8 mouse cellular contexts compared by ENCODE assay signal in the genomic region with DNA sequence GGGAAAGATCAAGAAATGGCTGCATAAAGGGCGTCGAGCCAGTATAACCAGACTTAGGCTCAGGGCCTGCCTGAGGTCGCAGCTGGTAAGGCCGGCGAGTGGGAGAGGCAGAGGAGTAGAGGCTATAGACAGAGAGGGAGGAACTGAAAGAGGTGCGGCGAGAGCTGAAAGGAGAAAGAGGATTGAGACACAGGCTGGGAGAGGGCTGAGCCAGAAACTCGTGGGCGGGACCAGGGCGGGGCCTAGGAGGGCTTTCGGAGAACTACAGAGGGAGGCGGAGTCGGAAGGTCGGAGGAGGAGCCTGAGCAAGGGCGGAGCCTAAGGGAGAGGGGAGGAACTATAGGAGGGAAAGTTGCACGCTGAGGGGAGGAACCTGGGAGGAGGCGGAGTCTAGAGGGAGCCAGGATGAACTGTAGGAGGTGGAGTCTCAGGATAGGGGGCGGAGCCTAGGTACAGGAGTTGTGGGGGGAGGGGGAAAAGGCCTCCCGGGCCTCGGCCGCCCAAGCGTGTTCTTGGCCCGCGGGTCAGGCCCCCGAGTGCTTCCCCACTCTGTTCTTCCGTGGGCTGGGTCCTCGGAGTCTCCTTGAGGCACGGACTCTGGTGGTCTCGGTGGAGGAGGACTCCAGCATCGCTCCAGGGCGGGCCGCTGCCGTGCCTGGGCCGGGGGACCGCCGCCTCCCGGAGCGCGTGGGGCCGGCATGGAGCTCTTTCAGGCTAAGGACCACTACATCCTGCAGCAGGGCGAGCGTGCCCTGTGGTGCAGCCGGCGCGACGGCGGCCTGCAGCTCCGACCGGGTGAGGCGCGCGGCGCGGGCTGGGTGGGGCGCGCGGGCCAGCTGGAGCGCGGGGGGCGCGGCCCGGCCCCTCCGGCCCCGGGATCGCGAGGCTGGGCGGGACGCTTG. TPM values are rescaled to one million over a fixed set of nuclear protein-coding genes. Genes with fewer than 3 reads are reported as not detected.
DNase-seq lines count a peak whose midpoint lies in the region; ATAC-seq and TF ChIP-seq lines count a peak whose summit lies in the region.

TSS of gene Inpp5f (plus strand) at position 432 of the 902 bp plus-strand sequence.

- 3% methylated on average over 49 of the region's 68 CpGs for WGBS in hindbrain, postnatal 0 days

- no peaks in the 10 kb centered on the region for H3K4me1 ChIP-seq in hindbrain, postnatal 0 days (ENCODE audit: insufficient read depth, low read length)

- intact Hi-C loops in gastrocnemius, adult 2 months (cut with DNase I), result loop anchor here (5.0 kb wide), 2 partner anchors 49 to 89 kb away; partner anchors contain the start of gene Bag3
- intact Hi-C loops in left cerebral cortex, adult 2 months (cut with DNase I), result no loop called here

- H3K27me3 ChIP-seq in hindbrain, postnatal 0 days (ENCODE audit: insufficient read depth, low read length), result no peaks in the 10 kb centered on the region

- no peaks in the 10 kb centered on the region for H3K9me3 ChIP-seq in hindbrain, postnatal 0 days (ENCODE audit: low read length)

- no peaks in the 10 kb centered on the region for H3K36me3 ChIP-seq in hindbrain, postnatal 0 days (ENCODE audit: insufficient read depth, low read length)

- H3K4me3 ChIP-seq in gastrocnemius, adult 2 months, result peak within 1 kb of the TSS; percentile 96
- peak within 1 kb of the TSS; percentile 95 for H3K4me3 ChIP-seq in hindbrain, postnatal 0 days (ENCODE audit: low read length)
- peak within 1 kb of the TSS; percentile 83 for H3K4me3 ChIP-seq in left cerebral cortex, adult 2 months

- TF ChIP-seq CTCF in gastrocnemius, adult 2 months (IDR thresholded peaks at IDR 0.05), result no peak
- peak; percentile 20; the same call in 1 of the 2 replicates for TF ChIP-seq CTCF in hindbrain, postnatal 0 days (IDR thresholded peaks at IDR 0.05; ENCODE audit: low read depth)
- no peak for TF ChIP-seq CTCF in left cerebral cortex, adult 2 months (IDR thresholded peaks at IDR 0.05)

- peak; percentile 98 for DNase-seq in ZHBTc4 (ENCODE audit: low read depth, low spot score)
- DNase-seq in gastrocnemius, adult 2 months, result peak; percentile 99
- DNase-seq in hindbrain, postnatal 0 days (ENCODE audit: low spot score), result peak; percentile 98
- DNase-seq in left cerebral cortex, adult 2 months (ENCODE audit: extremely low spot score in 1 of 2, low spot score in 2 of 2), result peak; percentile 94 to 95
- peak; percentile 94 to 95 for DNase-seq in right cerebral cortex, adult 2 months (ENCODE audit: low spot score in 2 of 2)
- DNase-seq in urinary bladder, postnatal 14 days (ENCODE audit: low spot score), result peak; percentile 100

- ATAC-seq in common myeloid progenitor, adult 5-6 weeks (replicated peaks; ENCODE audit: low read depth, poor library complexity, severe bottlenecking), result peak; percentile 99
- ATAC-seq in hindbrain, postnatal 0 days, result peak; percentile 100
- ATAC-seq in megakaryocyte, adult 5-6 weeks (ENCODE audit: poor library complexity, severe bottlenecking), result peak; percentile 96

- peak within 1 kb of the TSS; percentile 86 for H3K4me2 ChIP-seq in hindbrain, postnatal 0 days (ENCODE audit: low read depth, low read length)

- peak within 1 kb of the TSS; percentile 94 for H3K27ac ChIP-seq in gastrocnemius, adult 2 months
- H3K27ac ChIP-seq in hindbrain, postnatal 0 days, result peak within 1 kb of the TSS; percentile 82
- peak within 1 kb of the TSS; percentile 90 for H3K27ac ChIP-seq in left cerebral cortex, adult 2 months

- peak within 1 kb of the TSS; percentile 89 for H3K9ac ChIP-seq in hindbrain, postnatal 0 days (replicated peaks; ENCODE audit: low read length)

RNA-seq across cellular contexts. Expression of gene Inpp5f, which starts in this region (rescaled TPM):
- 10.2 and 11.9 TPM in 2 replicates for total RNA-seq in common myeloid progenitor, adult 5-6 weeks (2017)
- 1 to 10 TPM; 2.8 to 3.1 TPM for total RNA-seq in gastrocnemius, adult 2 months (2021)
- 288 and 298 TPM in 2 replicates for total RNA-seq in hindbrain, postnatal 0 days (2014; rRNA removed)
- polyA plus RNA-seq in hindbrain, postnatal 0 days (2015; fragmentation: Nextera tagmentation; extraction: Ambion mirVana), result 385 and 417 TPM in 2 replicates
- 10 to 100 TPM; 89.8 to 98.9 TPM for total RNA-seq in left cerebral cortex, adult 2 months (2021)
- 36.6 and 44.5 TPM in 2 replicates for total RNA-seq in megakaryocyte, adult 5-6 weeks (2015)
- total RNA-seq in megakaryocyte, adult 5-6 weeks (2017), result 37.3 and 38.9 TPM in 2 replicates

Comparison
In these comparisons a context has a peak if more than half of its experiments do, and no peak if none do; other contexts are left out.
1. Peak in every context shown above with its lines: DNase-seq, ATAC-seq, H3K4me3 ChIP-seq and H3K27ac ChIP-seq.